Mouse (Mus musculus) heart, postnatal 0 days (tissue): ENCODE results near the gene Paqr6.

Experiments
- CTCF ChIP-seq: IDR thresholded peaks from 2 replicates; pipeline ENCODE4 v1.5.1; 2016; ENCODE audit warnings: antibody characterized with exemption, control low read depth, low read depth
- EP300 ChIP-seq: IDR thresholded peaks from 2 replicates; pipeline ENCODE4 v1.6.1; 2016; ENCODE audit warnings: antibody characterized with exemption, low read depth

GRCm38 (mm10) chr3:88359989-88360388 is 4.4 kb upstream of the Paqr6 start:
- TF ChIP-seq CTCF (no peak), EP300 (no peak)
